Mouse (Mus musculus) cerebellum, adult 18-20 months (tissue): ENCODE results near the gene Nav2.

Source experiments
- DNase-seq, 2 experiments: peaks; one replicate each; pipeline ENCODE4 v3.0.0; 2021

Nav2 gene

DNA sequence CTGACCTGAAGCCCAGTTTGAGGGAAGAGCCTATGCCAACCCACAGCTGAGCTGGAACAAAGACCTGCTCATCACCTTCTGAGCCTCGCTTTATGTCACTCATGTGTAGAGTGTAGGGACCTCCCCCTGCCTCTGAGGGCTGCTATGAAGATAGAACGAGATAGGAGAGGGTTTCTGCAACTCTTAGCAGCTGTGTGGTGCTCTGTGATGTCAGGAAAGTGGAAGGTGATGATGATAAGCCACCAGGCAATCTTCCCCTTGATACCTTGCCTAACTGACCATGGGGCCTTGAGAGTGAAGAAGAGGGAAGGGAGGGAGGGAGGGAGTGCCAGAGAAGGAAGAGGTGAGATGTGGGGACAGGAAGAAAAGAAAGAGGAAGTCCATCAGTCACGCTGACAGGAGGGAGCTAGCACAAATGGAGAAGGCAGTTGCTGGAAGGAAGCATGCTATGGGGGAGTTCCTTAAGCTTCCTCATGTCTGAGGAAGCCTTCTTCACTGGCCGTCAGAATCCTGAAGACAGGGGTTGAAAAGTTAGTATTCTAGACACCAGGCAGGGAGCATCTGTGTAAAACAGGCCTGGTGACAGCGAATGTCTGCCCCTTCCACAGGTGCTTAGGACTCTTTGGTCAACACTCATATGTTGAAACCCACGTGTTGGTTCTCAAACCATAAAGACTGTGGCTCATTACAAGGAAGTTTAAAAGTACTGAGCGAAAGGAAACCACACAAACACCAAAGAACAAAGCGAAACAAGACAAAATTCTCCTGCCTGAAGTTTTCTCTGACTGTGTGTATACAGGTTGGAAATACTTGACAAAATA, at the start of gene Nav2:
Nav2 (plus strand) TSS at position 196 of the 821 bp plus-strand sequence.
- no peak for DNase-seq

- DNase-seq, result no peak
Measured at GRCm38 (mm10) chr7:48859362-48859761, 49.2 kb upstream of the Nav2 start.

DNA sequence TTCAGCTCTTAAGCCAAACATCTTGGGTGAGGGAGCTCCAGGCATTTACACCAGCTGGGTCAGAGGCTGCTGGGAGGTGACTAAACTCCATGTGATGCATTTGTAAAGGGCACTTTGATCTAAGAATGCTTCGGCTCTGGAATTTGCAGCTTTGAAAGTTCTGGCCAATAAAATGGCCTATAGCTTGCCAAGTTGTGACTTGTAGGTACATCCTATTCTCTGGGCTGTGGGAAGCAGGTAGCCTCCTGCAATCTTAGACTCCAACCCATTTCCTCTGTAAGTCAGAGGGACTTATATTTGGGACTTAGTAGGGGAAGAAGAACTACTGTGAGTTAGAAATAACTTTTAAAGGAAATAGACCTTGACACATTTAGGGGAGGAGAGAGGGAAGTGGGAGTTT, 47.6 kb upstream of the Nav2 start:
- DNase-seq, result no peak

- no peak for DNase-seq
Measured at GRCm38 (mm10) chr7:48861796-48862195, 46.7 kb upstream of the Nav2 start.

GRCm38 (mm10) chr7:48864199-48864598, 44.3 kb upstream of the Nav2 start:
- no peak for DNase-seq

DNA sequence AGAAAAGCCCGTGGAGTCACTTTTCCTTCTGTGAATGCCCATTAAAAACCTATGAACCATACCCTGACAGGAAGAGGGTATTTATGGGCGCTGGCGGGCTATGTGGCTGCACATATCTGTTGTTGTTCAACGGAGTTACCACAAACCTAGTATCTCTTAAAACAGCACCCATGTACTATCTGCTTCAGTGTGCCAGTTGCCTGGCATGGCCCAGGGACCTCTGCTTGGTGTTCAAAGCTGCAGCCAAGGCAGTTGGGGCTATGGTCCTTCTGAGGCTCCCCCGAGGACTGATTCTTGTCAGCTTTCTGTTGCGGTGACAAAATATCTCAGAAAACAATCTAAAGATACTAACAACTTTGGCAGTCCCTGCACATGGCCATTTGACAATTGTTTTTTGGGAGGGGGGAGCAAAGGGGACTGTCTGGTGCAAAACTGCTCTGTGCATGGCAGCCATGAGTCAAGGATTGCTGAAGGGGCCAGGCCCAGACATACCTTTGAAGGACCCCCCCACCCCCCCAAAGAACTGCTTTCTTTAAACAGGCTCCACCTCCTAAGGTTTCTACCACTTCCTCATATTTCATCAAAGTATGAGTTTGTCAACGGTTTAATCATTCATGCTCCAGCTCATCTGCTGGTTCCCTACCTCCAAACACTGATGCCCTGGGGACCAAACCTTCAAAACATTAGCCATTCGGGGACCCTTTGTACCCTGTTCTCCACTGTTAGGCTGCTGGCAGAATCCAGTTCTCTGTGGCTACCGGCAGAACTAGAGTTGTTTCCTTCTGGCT, 43.7 kb upstream of the Nav2 start:
- DNase-seq, result no peak

GRCm38 (mm10) chr7:48867576-48867975, 40.9 kb upstream of the Nav2 start:
- no peak for DNase-seq

GRCm38 (mm10) chr7:48870144-48870543, 38.4 kb upstream of the Nav2 start:
- no peak for DNase-seq

GRCm38 (mm10) chr7:48870579-48871180, 37.8 kb upstream of the Nav2 start:
- no peak for DNase-seq

GRCm38 (mm10) chr7:48871292-48871691, 37.2 kb upstream of the Nav2 start:
- no peak for DNase-seq

- no peak for DNase-seq
Measured at GRCm38 (mm10) chr7:48875096-48875495, 33.4 kb upstream of the Nav2 start.

- peak; percentile 56 to 58 for DNase-seq
Measured at GRCm38 (mm10) chr7:48876526-48876925, 32.0 kb upstream of the Nav2 start.

DNA sequence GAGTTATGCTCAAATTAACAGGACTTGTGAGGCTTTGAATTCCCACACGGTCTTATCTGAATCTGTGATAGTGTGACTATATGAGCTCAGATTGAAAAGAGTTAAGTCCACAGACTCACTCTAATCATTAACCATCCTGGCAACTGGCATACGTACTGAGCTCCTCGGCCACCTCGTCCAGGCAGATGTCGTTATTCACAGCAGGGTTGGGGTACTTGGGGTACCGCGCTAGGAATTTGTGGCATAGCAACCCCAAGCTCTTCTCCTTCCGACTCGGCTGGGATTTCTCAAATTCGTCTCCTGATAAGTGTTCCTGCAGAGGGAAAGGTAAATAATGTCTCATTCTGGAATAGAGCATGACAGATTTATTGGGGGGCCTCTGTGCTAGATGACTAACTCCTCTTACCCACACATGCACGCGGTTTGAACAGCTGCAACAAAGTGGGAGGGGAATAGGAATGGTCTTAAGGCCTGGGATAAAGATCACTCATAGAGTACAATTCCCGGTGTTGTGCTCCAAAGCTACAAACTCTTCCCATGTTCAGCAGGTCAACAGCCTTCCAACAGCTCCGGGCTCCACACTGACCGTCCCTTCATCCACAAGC, 30.6 kb upstream of the Nav2 start:
- DNase-seq, result no peak

GRCm38 (mm10) chr7:48879574-48879973, 28.9 kb upstream of the Nav2 start:
- DNase-seq, result no peak

DNA sequence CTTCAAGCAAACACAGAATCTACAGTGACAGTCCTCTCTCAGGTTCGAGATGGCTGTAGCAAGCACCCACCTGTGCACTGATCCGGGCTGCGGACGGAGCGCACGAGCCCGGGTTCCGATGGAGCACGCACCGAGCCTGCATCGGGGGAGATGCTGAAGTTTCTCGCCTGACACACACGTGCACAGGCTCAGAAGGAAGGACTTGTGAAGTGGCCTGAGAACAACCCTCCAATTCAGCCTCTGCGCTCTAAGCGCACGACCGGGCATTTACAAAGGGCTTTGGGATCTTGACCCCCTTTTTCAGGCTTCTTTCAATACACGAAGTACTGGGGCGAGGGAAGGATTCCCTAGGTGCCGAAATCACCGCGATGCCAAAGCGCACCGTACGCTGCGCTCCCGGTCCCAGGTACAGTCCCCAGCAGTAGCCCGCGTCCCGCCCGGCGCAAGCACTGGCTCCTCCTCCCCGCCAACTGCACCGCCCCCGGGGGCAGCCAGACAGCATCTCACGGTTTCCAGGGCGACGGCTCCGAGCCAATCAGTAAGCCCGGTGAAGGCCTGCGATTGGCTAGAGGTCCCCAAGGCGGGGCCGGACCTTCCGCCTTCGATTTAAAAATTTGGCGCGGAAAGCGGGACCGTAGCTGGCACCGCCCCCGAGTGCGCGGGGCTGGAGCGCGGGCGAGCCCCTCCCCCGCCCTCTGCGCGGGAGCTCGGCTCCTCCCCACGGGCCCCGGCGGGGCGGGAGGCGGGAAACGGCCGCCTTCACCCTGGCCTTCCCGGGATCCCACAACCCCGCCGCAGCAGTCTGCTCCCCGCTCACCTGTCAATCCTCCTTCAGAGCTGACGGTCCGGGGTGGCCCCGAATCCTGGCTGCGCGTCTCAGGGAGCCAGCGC, 27.7 kb upstream of the Nav2 start:
- DNase-seq, result peak; percentile 86 to 90

GRCm38 (mm10) chr7:48881486-48881885, 27.0 kb upstream of the Nav2 start, which contains the start of gene E2f8:
Gene E2f8, minus strand, starts transcription at chr7:48881596.
- peak; percentile 23 to 43 for DNase-seq

GRCm38 (mm10) chr7:48881971-48882609, 26.4 kb upstream of the Nav2 start:
- DNase-seq, result no peak

GRCm38 (mm10) chr7:48883525-48884265, 24.8 kb upstream of the Nav2 start:
- no peak for DNase-seq

- no peak for DNase-seq
Measured at GRCm38 (mm10) chr7:48884266-48884611, 24.3 kb upstream of the Nav2 start.

- DNase-seq, result no peak
Measured at GRCm38 (mm10) chr7:48887973-48888372, 20.5 kb upstream of the Nav2 start.

- DNase-seq, result no peak
Measured at GRCm38 (mm10) chr7:48888751-48889150, 19.8 kb upstream of the Nav2 start.
